Mouse (Mus musculus): ENCODE measurements around the gene Akr1b8.

GRCm38 (mm10) chr6:34400696-34401095 lies 46.8 kb downstream of the Akr1b8 start:
- TF ChIP-seq CTCF (IDR thresholded peaks at IDR 0.05; ENCODE audit: borderline replicate concordance, insufficient read depth, low read length) (no peak), POLR2A (IDR thresholded peaks at IDR 0.05; ENCODE audit: low read depth, low read length) (no peak)

Data from embryonic fibroblast, embryonic 13.5 days (primary cell).